Mouse (Mus musculus) right cerebral cortex, adult 18-20 months (tissue): ENCODE data around the gene Rpl26.

ENCODE experiments used
- DNase-seq: peaks from one replicate; pipeline ENCODE4 v3.0.0; 2022; ENCODE audit warnings: mixed read lengths

Gene Rpl26

DNA sequence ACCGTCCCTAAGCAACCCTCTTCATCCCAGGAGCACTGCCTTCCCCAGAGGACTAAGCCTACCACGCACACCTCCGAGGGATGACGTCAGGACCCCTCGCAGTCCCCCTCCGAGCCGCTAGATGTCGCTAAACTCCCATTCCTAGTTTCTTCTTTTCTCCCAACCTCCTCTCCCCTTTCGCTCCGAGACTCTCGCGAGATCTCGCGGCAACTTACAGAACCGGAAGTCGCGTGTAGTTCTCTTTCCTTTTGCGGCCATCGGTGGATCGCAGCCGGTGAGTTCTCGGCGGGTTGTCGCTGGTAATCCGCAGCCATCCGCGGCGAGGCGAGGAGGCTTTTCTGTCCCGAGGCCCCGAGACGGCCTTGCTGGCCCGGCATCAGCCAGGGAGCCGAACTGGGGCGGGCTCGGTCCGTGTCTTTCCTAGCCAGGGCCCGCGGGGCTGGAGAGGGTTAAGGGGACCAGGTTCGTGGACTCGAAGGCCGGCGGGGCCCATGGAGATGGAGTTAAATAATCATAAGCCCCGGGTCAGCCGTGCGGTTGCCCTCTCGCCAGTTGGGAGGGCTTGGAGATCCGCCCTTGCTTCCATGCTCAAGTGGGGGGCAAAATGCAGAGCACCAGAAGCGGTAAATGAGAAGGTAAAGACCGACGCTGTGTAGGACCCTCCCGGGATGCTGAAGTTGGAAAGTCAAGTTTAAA is at the start of gene Rpl26:
Rpl26 (plus strand) TSS at position 233 of the 696 bp plus-strand sequence.
- DNase-seq, result peak; percentile 98

DNA sequence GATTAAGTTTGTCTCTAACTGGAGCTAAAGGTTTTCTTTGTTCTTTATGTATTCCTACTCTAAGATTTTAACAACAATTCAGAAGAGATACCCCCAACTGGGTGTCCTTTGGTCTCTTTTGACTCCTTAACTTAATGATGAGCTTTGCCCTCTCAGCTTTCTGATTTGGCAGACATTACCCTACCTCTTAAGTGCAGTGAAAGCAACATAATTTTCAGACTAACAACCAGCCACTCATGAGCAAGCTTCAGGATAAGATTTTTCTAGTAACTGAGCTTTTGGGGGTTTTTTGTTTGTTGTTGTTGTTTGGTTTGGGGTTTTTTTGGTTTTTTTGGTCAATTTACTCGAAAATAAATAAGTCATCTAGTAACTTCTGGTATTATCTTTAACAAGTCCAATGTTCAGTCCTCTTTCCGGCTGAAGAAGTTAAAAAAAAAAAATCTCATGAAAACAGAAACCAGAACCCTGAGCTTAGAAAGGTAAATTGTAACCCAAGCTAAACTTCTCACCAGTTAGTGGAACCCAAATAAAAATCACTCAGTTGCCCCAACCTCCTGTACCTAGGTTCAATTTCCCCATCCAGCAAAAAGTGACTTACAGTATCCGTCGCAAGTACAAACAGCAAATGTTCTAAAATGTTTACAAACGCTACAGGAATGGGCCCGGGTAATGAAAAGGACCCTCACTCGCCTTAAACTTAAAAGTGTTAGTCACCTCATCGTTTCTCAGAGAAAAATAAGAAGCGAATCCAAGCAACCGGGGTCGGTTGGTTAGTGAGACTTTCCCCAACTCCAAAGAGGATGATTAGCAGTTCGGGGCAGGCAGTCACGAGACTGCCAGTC is 49.5 kb upstream of the Rpl26 start:
- no peak for DNase-seq

DNA sequence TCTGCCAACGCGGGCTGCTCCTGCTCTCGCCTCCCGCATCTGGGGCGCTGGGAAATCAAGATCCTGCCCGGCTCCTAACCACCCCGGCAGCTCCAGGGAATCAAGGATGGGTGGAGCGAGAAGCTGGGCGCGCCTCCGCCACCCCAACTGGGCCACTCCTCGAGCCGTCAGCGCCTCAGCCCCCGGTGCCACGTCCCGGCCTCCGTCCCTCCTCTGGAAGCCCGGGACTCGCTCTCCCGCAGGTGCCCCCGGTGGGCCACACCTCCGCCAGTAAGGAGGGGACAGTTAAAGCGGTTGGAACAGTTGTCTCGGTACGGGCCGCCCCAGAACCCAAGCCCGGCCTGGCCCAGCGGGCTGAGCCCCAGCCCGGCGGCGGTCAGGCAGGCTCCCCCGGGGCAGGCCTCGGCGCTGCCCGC is 48.9 kb upstream of the Rpl26 start:
- peak; percentile 77 for DNase-seq

DNA sequence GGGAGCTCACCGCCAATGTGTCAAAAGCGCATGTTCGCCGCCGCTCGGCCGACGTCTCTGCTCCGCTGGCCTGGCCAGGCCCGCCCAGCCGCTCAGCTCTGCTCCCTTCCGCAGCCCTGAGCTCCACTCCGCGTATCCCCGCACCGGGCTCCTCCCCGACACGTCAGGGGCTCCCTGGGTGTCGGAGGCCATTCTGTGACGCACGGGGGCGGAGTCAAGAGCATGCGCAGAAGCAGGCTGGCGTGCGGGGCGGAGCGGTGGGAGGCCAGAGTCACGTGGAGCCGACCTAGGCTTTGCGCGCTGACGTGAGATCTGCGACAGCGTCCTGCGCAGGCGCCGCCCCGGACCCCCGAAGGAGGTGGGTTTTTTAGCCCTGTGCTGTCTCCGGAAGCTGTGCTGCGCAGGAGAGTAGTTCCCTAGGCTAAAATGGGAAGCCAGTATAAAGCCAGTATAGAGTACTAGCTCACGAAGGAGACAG is 48.4 kb upstream of the Rpl26 start:
- DNase-seq, result peak; percentile 100

DNA sequence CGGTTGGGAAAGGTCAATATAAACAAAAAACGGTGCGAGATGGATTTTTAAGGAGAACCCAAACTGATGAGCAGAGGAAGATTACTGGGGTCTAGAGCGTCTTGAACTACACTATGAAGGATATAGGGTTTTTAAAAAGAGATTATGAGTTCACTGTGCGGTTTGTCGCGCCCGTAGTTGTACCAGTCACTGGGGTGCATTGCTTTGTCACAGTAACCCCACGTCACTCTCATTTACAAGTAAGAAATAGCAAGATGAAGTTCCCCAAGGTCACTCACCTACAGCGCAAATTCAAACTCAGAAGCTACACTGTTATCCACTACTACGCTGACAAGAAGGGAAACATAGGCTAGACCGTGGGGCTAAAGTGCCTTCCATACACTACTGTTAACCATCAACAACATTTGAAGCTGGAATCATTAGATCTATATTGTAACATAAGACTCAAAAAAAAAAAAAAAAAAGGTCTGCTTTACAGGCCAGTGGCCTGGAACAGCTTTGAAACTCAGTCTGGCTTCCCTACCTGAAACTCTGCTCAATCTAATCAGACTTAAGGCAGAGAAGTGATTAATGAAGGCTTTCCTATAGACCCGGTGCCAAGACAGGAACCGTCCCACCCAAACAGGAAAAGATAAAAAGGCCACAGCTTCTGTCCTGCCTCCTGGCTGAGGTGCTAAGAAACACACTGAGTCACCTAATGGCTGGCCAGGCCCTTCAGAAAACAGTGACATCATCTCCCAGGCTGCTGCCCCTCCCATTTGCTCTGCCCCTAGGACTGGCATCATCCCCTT is 47.6 kb upstream of the Rpl26 start:
- no peak for DNase-seq

DNA sequence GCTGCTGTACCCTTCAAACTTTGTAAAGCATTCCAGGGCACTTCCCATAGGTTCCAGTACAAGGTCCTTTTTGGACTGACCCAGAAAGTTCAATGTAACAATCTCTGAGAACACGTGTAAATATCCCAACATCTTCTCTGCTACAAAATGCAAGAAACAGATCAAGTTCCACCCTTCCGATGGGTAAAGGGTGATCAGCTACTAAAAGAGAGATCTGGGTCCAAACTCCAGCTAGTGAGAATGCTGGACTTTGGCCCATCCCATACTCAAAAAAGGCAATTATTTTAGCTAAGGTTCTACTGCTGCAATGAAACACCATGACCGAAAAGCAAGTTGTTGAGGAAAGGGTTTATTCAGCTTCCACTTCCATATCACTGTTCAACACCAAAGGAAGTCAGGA is 46.8 kb upstream of the Rpl26 start:
- no peak for DNase-seq

DNA sequence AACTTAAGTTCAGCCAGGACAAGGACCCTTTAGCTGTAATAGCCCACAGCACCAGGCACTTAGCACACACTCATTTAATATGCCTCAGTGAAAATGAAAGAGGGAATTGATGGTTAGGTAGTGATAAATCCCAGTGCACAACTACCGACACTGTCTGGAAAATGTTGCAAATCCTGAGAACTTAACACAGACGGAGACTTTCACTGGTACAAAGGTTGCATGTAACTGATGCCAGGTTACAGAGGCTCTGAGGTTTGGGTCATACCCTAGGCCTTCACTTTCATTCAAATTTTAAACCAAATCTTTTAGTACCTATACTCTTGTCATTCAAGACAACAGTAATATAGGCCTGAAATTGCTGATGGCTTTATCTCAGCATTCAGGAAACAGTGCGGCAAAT is 44.1 kb upstream of the Rpl26 start:
- no peak for DNase-seq

DNA sequence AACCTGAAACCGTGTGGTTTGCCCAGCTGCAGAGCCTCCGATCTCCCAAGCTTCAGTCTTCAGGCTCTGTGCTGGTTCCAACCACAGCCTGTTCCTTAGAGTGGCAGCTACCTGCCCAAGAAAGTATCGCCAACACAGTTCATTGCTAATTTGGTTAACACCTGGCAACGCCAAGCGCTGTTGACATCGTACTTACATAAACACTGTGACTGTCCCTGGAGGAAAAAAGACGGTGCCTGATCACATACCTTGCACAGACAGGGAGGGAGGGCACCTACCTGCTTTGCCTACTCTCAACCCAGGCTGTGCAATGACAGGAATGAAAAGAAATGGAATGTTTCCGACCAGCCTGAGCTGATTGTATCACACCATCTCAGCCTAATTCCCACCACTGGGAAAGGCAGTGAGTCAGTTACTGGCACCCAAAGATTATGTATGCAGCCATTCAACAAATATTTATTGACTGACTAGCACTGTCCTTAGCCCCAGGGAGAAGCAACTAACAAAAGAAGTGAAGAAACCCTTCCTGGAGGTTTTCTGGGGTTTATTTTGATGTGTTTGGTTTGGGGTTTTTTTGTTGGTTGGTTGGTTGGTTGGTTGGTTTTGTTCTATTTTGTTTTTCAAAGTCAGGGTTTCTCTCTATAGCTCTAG is 41.3 kb upstream of the Rpl26 start:
- DNase-seq, result no peak

DNA sequence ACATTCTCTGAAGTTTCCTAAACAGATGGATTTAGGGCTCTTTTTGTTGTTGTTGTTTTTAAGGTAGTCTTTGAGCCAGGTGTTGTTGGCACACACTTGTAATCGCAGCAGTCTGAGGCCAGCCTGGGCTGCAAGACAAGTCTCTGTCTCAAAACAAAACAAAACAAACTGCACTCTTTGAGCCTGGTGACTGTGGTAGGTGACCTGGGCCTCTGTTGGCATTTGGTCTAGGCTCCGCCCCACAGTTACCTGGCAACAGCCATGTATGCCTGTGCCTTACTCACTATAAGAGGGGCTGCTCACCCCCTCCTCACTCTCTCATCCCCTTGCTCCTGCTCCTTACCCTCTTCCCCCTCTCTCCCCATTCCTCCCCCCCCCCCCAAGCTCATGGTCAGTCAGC is 39.1 kb upstream of the Rpl26 start:
- no peak for DNase-seq

DNA sequence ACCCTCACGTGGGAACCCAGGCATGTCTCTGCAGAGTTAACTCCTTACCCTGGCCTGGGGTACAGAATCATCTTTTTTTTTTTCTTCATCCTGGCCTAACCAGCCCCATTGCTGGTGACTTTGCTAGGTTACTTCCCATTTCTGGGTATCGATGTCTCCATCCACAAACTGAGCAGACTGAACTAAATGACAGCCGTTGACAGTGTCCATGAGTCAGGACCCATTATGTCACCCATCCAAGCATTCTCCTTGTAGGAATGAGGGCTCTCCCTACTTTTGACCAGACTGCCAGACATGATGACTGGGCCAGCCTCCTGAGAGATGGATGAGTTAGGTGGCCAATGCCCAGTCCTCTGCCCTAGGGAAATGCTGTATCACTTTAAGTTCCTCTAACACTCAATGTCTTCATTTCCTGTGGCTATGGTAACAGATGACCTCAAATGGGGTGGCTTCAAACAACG is 37.7 kb upstream of the Rpl26 start:
- DNase-seq, result no peak

DNA sequence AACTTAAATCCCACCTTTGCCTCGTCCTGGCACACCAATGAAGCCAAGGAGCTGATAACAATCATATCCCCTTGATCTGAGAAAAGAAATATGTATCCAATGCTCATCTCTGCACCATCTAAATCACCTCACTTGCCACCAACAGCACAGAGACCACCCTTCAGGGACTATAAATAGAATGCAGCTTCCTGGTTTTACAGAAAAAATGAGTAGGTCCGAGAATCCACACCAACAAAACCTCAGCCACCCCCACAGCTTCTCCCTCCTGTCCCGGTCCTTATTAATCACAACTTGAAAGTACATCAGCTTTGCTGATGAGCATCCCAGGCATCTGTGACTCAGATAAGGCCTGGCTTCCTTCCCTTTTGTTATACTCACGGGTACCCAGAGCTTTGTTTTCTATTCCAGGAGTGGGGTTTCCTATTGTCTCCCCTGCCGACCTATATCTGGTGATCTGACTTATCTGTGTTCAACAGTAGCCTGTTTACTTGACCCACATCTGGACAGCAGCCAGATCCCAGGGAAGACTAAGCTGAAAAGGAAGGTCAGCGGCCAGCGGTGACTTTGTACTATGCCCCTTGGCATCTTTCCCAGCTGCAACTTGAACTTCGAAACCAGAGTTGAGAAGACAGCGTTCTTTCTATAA is 36.7 kb upstream of the Rpl26 start:
- no peak for DNase-seq

DNA sequence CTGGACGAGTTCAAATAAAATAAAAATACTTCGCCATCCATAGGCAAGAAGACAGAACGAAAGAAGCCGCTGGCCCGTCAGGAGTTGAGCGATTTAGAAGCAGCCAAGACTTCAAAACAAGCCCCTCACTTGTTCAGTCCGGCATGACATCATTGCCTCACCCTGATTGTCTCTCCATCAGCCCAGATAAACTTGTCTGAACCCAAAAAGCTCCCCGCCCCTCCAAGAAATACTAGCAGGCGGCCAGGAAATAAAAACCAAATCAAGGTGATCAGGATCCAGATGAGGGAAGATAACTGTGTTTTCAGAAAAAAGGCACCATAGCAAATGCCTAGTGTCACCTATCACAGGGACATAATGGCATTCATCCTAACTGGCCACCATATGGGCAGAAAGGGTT is 30.1 kb upstream of the Rpl26 start:
- no peak for DNase-seq

DNA sequence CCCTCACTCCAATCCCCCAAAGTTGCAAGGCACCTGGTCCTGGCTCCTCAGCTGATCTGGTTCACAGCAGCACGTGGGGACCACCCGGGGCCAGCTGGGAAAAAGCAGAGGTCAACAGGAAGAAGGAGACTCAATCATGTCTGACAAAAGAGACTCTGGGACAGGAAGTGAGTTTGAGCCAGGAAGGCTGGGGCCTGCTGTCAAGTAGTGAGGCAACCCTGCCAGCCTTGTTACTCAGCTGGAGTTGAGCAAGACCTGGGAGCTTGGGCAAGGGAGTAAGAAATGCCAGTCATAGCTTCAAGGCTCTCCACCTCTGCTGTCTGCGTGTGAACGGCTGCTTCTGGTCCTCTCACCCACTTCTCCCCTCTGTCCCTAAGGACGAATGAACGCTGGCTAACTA is 29.6 kb upstream of the Rpl26 start, which contains the start of gene Ndel1:
Ndel1 (minus strand) TSS at position 111 of the 400 bp plus-strand sequence.
- no peak for DNase-seq

DNA sequence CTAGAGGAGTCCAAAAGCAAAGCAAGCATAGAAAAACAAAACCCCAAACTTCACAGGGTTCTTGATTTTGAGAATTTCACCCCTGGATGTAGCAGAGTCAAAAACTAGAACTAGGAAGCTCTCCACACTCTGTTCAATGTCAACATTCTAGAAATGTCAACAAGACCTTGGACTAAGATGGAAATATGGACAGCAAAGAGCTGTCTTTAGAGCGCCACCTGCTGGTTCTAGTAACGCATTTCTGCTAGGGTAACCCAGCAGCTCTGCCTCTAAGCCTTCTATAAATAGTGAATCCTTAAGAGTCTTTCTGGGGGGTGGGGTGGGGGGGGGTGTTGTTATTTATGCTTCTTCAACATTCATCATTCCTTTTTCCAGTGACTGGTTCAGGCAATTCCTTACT is 26.5 kb upstream of the Rpl26 start:
- peak; percentile 52 for DNase-seq

DNA sequence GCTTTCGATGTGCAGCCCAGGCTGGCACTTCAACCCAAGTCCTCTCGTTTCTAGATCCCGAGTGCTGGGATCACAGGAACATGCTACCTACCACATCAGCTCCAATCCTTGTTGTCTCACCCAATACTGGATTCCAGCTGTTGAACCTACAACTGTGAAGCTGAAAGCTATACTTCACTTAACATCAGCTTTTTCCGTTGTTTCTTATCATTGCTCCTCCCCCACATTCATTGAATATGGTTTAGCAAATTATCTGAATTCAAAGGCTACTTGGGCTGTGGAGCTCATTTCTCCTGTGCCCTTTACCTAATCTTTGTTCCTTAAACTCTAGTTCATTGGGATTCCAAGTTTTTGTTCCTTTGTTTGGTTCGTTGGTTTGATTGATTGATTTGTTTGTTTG is 22.6 kb upstream of the Rpl26 start:
- no peak for DNase-seq

DNA sequence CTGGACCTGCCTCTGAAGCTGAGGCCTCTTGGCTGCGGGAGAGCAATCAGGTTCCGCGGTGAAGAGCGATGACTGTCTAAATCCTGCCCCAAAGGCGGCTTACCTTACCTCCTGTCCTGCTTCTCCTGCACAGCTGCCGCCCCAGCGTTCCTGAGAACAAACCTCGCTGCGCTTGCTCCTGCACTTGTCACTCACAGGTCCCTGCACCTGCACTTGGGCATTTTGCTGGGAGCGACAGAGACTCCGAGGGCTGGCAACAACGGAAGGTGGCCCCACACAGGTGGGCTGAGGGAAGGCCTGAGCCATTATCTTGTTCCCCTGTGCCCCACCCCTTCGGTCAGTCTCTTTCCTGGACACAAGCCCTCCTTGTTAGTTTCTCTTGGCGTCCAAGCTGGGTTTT is 19.3 kb upstream of the Rpl26 start:
- DNase-seq, result no peak

DNA sequence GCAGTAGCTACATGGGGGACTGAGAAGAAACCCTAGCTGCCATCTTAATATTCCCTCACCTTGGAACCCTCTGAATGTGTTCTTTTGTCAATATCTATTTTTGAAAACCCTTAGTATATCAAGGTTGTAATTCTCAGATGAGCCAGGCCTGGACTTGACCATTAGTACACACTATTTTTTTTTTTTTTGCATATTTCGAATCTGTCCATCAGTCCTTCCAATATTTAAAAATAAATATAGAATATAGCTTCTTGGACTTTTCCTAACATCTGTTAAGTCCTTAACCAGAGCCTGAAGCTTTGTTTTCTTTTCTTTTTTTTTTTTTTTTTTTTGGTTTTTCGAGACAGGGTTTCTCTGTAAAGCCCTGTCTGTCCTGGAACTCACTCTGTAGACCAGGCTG is 17.5 kb upstream of the Rpl26 start:
- no peak for DNase-seq

DNA sequence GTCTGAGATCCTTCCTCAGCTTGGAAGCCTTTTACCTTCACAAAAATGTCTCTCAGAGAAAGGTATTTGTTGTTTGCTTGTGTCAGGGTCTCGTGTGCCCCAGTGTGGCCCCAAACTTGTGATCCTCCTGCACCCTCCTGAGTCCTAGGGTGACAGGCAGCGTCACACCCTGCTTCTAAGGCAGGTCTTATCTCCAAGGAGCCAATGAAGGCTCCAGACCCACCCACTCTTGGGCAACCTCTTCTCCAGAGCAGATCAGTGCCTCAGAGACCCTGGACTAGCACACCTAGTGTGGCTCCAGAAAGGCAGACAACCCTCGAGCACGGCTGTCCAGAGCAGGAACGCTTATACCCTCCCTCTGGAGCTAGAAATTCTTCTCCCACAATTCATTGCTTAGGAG is 17.0 kb upstream of the Rpl26 start:
- DNase-seq, result no peak

DNA sequence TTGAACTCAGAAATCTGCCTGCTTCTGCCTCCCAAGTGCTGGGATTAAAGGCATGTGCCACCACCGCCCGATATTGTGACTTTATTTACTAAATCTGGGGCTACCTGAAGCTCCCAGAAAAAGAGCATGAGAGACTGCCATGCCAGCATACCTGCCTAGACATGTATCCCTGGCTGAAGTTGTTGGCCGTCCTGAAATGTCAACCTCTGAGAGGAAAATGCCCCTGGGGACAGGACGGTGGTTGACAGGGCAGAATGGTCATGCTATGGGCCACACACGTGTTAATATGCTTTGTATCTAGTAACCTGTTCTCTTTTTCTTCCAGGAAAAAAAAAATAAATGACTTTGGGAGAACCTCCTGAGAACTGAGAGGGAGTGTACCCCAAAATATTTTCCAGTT is 15.3 kb upstream of the Rpl26 start:
- DNase-seq, result no peak

DNA sequence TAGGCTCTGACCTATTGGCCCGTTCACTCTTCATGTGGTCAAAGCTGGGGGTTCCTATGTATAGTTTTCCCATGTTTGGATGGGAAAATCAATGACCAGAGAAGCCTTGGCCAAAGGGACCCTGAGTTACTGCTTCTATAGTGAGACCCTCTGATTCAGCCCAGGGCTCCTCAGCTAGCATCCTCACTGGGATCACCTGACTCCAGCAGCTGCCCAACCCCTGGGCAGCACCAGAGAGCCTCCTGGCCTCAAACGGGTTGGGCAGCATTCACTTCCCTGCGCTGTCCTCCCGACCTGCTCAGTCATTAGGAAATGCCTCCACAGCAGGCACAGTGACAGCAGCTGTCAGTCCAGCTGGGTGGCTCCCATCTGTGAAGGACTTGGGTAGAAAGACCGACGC is 13.1 kb upstream of the Rpl26 start, which contains the start of gene Rnf222:
Rnf222 (plus strand) TSS at position 301 of the 400 bp plus-strand sequence.
- DNase-seq, result no peak

DNA sequence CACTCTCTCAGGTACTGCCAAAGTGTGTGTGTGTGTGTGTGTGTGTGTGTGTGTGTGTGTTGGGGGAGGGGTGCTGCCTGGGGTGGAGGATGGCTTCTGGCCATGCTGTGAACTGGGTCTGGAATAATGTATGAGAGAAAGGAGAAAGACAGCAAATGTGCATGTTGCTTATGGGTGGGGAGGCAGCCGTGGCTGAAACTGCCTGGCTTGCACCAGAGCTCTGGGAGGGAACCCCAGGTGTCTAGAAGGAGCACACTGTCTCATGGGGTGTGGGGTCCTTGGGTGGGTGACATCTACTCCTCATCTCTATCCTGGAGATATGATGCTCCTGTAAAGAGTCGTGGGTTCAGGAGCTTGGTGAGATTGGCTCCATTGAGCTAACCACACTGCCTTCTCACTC is 12.7 kb upstream of the Rpl26 start:
- no peak for DNase-seq

DNA sequence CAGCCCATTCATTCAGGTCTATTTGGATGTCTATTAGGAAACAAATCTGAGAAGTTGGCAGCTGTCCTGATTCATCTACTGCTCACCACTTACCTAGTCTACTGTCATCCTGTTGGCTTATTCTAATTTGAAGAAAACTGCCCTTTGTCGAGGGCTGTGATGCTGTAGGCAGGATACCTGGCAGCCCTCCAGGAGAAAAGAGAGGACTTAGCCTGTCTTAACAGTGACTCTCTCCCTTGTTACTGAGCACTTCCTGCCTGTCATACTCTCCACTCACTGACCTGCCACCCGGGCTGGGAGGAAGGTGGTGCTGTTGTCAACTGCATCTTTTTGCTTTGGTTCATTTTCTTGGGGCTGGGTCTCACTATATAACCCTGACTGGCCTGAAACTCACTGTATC is 10.8 kb upstream of the Rpl26 start:
- no peak for DNase-seq
